Mouse (Mus musculus) C2C12 (cell line): ENCODE results near the gene Fam89b. TPM values are rescaled to one million over a fixed set of nuclear protein-coding genes. Genes with fewer than 3 reads are reported as not detected.

Experiments
- H3K27me3 ChIP-seq: one replicate; pipeline ENCODE4 v1.6.1; 2011; ENCODE audit not compliant: control insufficient read depth, insufficient read depth, insufficient read length
- H3K36me3 ChIP-seq: one replicate; pipeline ENCODE4 v1.6.1; 2011; ENCODE audit not compliant: control insufficient read depth, insufficient read depth
- H3K4me3 ChIP-seq: one replicate; pipeline ENCODE4 v1.5.1; 2011; ENCODE audit warnings: mild to moderate bottlenecking, control low read depth; ENCODE audit not compliant: poor library complexity, insufficient read depth, severe bottlenecking
- H3K79me2 ChIP-seq: one replicate; pipeline ENCODE4 v1.6.1; 2011; ENCODE audit not compliant: control insufficient read depth, insufficient read depth
- H3K79me3 ChIP-seq: one replicate; pipeline ENCODE4 v1.6.1; 2011; ENCODE audit warnings: low read depth, control low read depth
- H3ac ChIP-seq: one replicate; pipeline ENCODE3; 2011; ENCODE audit warnings: low read depth; ENCODE audit not compliant: control insufficient read depth, insufficient read length
- CEBPB ChIP-seq: IDR thresholded peaks from one replicate; pipeline ENCODE4 v1.6.1; 2011; ENCODE audit warnings: low read depth, mild to moderate bottlenecking, control low read depth, moderate library complexity
- CTCF ChIP-seq: IDR thresholded peaks from one replicate; pipeline ENCODE4 v1.5.1; 2011; ENCODE audit not compliant: control insufficient read depth, insufficient read depth, insufficient read length
- FOSL1 ChIP-seq: IDR thresholded peaks from one replicate; pipeline ENCODE4 v1.8.0; 2011; ENCODE audit warnings: mild to moderate bottlenecking, low read length; ENCODE audit not compliant: poor library complexity, insufficient read depth, severe bottlenecking
- MAX ChIP-seq: IDR thresholded peaks from one replicate; pipeline ENCODE4 v1.6.1; 2011; ENCODE audit warnings: mild to moderate bottlenecking, control low read depth
- MYOD1 ChIP-seq: IDR thresholded peaks from one replicate; pipeline ENCODE4 v1.6.1; 2011; ENCODE audit warnings: low read depth; ENCODE audit not compliant: control insufficient read depth, insufficient read length
- MYOG ChIP-seq: IDR thresholded peaks from one replicate; pipeline ENCODE4 v1.6.1; 2011; ENCODE audit not compliant: control insufficient read depth, insufficient read length; ENCODE audit errors: extremely low read depth
- USF1 ChIP-seq: IDR thresholded peaks from one replicate; pipeline ENCODE4 v1.6.1; 2011; ENCODE audit warnings: low read depth, mild to moderate bottlenecking, control low read depth, moderate library complexity
- polyA plus RNA-seq: library from polyadenylated mRNA; unstranded; fragments of >200 nt; fragmentation: generic; extraction: Trizol; gene quantifications from one replicate; pipeline ENCODE4 v1.2.1, GENCODE M21; 2012; ENCODE audit warnings: missing spikeins

Fam89b gene
- polyA plus RNA-seq, 1 experiment, result 129 TPM

GRCm38 (mm10) chr19:5710581-5710980 lies 18.9 kb downstream of the Fam89b start:
- H3K79me3 ChIP-seq, result peaks cover 18% of the 10 kb centered on the region
- TF ChIP-seq MYOG (no peak), MYOD1 (no peak), USF1 (no peak), MAX (no peak), CEBPB (no peak), CTCF (no peak), FOSL1 (no peak)
- H3K27me3 ChIP-seq, result no peaks in the 10 kb centered on the region
- no peak overlapping the region for H3ac ChIP-seq
- no peak overlapping the region for H3K4me3 ChIP-seq
- H3K79me2 ChIP-seq, result peaks cover 40% of the 10 kb centered on the region
- peaks cover 76% of the 10 kb centered on the region for H3K36me3 ChIP-seq

GRCm38 (mm10) chr19:5710068-5710467 lies 19.4 kb downstream of the Fam89b start:
- Histone ChIP-seq H3K27me3 (no peaks in the 10 kb centered on the region), H3K36me3 (peaks cover 71% of the 10 kb centered on the region), H3ac (no peak overlapping the region)

GRCm38 (mm10) chr19:5704801-5705571 lies 24.5 kb downstream of the Fam89b start:
- no peaks in the 10 kb centered on the region for H3K27me3 ChIP-seq
- H3K79me2 ChIP-seq, result no peaks in the 10 kb centered on the region
- H3K79me3 ChIP-seq, result no peaks in the 10 kb centered on the region
- TF ChIP-seq USF1 (no peak), MYOD1 (no peak), MYOG (no peak), CTCF (no peak), MAX (no peak), FOSL1 (no peak), CEBPB (no peak)
- H3ac ChIP-seq, result no peak overlapping the region
- H3K4me3 ChIP-seq, result no peak overlapping the region
- H3K36me3 ChIP-seq, result peaks cover 51% of the 10 kb centered on the region

More at GRCm38 (mm10) chr19:5710068-5710467, 19.4 kb downstream of the Fam89b start:
- TF ChIP-seq MYOD1, result peak; percentile 61
- no peak for TF ChIP-seq MYOG
- Histone ChIP-seq H3K79me2 (peaks cover 37% of the 10 kb centered on the region), H3K4me3 (no peak overlapping the region), H3K79me3 (peaks cover 18% of the 10 kb centered on the region)

- Histone ChIP-seq H3K79me3 (no peaks in the 10 kb centered on the region), H3K36me3 (peaks cover 56% of the 10 kb centered on the region), H3K27me3 (no peaks in the 10 kb centered on the region), H3K4me3 (no peak within 1 kb of the TSS), H3ac (no peak within 1 kb of the TSS), H3K79me2 (no peaks in the 10 kb centered on the region)
- TF ChIP-seq CEBPB (no peak), MYOG (no peak), CTCF (no peak), MAX (no peak), USF1 (no peak), FOSL1 (no peak), MYOD1 (no peak)
Observed at GRCm38 (mm10) chr19:5704163-5704800, 25.2 kb downstream of the Fam89b start, which contains the start of gene Kcnk7. Kcnk7 (plus strand) TSS chr19:5704367.

GRCm38 (mm10) chr19:5695849-5696462 lies 33.5 kb downstream of the Fam89b start:
- no peaks in the 10 kb centered on the region for H3K27me3 ChIP-seq
- H3K4me3 ChIP-seq, result no peak overlapping the region
- no peak for TF ChIP-seq CTCF
- TF ChIP-seq CEBPB, result no peak
- TF ChIP-seq USF1, result no peak
- peaks cover 62% of the 10 kb centered on the region for H3K36me3 ChIP-seq
- H3ac ChIP-seq, result no peak overlapping the region
- H3K79me3 ChIP-seq, result peaks cover 26% of the 10 kb centered on the region
- peaks cover 35% of the 10 kb centered on the region for H3K79me2 ChIP-seq
